Mouse (Mus musculus) cerebellum, adult 8-10 months (tissue): ENCODE measurements around the gene Nicn1.
A peak's percentile ranks its signal among the peaks of the same experiment; 100 is the strongest.
"Not testable (repeated sequence)": the region's sequence is repeated elsewhere in the genome, so short reads cannot be mapped to it uniquely, and the experiment has no call there.

Experiments
- DNase-seq: peaks from one replicate; pipeline ENCODE4 v3.0.0; 2022

Nicn1 gene

DNA sequence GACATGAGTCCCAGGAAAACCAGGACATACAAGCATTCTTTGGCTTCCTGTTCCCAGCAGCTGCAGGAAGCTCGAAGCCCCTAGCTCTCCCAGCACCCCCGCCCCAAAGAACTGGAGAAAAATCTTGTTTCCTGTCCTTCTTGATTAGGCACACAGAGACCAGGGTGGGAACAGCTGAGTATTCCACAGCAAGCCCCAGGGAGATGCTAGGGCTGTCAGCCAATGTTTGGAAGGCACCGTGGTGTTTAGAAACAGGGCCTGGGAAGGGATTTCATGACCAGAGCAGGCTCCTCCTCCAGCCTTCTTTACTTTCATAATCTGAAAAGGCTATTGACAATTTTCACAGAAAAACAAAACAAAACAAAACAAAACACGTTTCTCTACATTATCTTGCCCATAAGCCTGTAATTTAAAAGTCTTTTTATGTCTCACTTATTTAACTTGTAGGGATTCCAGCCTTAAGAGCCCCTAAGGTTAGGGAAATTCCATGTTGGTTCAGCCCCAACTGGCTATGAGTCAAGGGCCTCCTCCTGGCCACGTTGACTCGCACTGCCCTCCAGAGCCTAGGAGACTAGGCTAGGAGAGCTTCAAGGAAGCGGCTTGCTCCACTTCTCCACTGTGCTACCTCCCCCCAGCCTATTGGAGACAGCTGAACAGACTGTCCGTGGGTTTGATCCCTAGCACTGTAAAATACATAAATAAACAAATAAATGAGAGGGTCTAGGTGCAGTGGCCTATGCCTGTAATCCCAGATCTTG, 10.0 kb upstream of the Nicn1 start:
- DNase-seq = no peak

- DNase-seq = peak; percentile 72
These were observed 5.8 kb upstream of the Nicn1 start for GRCm38 (mm10) chr9:108284410-108284809.

- DNase-seq = not testable (repeated sequence)
These were observed 2.5 kb upstream of the Nicn1 start for GRCm38 (mm10) chr9:108287526-108288238.

GRCm38 (mm10) chr9:108289347-108289746, 882 bp upstream of the Nicn1 start:
- no peak for DNase-seq

GRCm38 (mm10) chr9:108290773-108291172, 544 bp downstream of the Nicn1 start:
- no peak for DNase-seq

- peak; percentile 45 for DNase-seq
These were observed 6.5 kb downstream of the Nicn1 start, which contains the start of gene Amt for GRCm38 (mm10) chr9:108296453-108297355. Amt (plus strand) TSS chr9:108296853.

- no peak for DNase-seq
These were observed 11.6 kb downstream of the Nicn1 start for GRCm38 (mm10) chr9:108301853-108302252.

GRCm38 (mm10) chr9:108304716-108305115, 14.5 kb downstream of the Nicn1 start:
- DNase-seq = no peak

DNA sequence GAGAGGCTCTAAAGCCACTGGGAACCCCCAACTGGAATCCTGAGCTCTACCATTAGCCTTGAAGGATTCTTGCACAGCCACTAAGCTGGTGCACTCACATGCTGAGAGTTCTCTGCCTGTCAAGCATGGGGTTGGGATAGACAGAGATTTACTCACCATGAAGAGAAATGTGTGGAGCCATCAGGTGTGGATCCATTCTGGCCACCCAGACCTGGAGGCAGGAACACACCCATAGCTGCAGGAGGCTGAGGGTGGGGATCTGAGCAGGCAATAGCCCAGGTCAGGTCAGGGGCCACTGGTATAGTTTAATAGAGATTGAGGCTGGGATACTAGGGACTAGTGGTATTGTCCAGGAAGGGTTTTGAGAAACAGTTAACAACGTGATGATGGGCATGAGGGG, 14.9 kb downstream of the Nicn1 start:
- peak; percentile 45 for DNase-seq

GRCm38 (mm10) chr9:108305629-108306520, 15.6 kb downstream of the Nicn1 start, which contains the start of the genes Rhoa and Tcta:
Rhoa (plus strand) TSS chr9:108306129.
Tcta (minus strand) TSS chr9:108306160.
- DNase-seq = peak; percentile 98

- DNase-seq = no peak
These were observed 16.3 kb downstream of the Nicn1 start for GRCm38 (mm10) chr9:108306571-108306980.

- no peak for DNase-seq
These were observed 17.0 kb downstream of the Nicn1 start for GRCm38 (mm10) chr9:108307021-108307807.

DNA sequence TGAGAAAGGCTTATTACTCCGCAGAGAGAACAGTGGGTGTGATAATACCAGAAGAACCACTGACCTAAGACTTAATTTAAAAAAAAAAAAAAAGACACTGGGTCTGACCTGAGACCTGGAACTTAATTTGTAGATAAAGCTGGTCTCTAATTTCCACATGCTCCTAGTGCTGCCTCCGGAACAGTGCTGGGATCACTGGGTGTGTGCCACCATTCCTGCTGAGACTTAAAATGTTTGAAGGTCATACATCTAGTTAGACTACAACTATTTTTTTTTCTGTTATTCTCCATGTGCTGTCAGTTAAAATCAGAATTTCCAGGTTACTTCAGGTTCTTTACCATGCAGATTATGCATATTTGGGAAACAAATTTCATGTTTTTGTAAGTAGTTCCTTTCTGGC, 17.9 kb downstream of the Nicn1 start:
- DNase-seq = no peak

GRCm38 (mm10) chr9:108317572-108317971, 27.3 kb downstream of the Nicn1 start:
- no peak for DNase-seq

GRCm38 (mm10) chr9:108318462-108318861, 28.2 kb downstream of the Nicn1 start:
- DNase-seq = no peak

DNA sequence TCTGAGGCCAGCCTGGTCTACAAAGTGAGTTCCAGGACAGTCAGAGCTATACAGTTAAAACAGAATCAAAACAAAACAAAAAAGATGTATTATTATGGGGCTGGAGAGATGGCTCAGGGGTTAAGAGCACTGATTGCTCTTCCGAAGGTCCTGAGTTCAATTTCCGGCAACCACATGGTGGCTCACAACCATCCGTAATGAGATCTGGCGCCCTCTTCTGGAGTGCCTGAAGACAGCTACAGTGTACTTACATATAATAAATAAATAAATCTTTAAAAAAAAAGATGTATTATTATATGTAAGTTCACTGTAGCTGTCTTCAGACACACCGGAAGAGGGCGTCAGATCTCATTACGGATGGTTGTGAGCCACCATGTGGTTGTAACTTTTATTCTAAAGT, 31.8 kb downstream of the Nicn1 start:
- DNase-seq = not testable (repeated sequence)

DNA sequence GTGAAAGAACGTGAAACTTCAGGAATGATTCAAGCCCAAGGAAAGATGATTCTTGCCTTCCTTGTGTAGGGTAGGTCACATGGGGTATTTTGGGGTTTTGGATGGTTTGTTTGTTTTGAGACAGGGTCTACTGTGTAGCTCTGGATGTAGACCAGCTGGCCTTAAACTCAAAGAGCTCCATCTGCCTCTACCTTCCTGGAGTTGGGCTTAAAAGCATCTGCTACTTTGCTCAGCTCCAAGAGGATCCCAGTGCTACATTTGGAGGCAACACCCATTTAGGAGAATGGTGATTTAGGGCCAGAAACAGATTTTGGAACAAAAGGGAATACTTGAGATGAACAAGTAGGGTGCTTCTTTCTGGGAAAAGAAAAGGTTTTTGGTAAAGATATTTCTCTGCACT, 34.6 kb downstream of the Nicn1 start:
- no peak for DNase-seq

- no peak for DNase-seq
These were observed 35.6 kb downstream of the Nicn1 start for GRCm38 (mm10) chr9:108325811-108326210.

GRCm38 (mm10) chr9:108337848-108338550, 47.8 kb downstream of the Nicn1 start:
- no peak for DNase-seq

- no peak for DNase-seq
These were observed 48.3 kb downstream of the Nicn1 start for GRCm38 (mm10) chr9:108338551-108338885.
